Mouse (Mus musculus): ENCODE measurements around the gene Gm11214. TPM values are rescaled to one million over a fixed set of nuclear protein-coding genes. Genes with fewer than 3 reads are reported as not detected.

The Gm11214 gene
- not detected for total RNA-seq (2021)

DNA sequence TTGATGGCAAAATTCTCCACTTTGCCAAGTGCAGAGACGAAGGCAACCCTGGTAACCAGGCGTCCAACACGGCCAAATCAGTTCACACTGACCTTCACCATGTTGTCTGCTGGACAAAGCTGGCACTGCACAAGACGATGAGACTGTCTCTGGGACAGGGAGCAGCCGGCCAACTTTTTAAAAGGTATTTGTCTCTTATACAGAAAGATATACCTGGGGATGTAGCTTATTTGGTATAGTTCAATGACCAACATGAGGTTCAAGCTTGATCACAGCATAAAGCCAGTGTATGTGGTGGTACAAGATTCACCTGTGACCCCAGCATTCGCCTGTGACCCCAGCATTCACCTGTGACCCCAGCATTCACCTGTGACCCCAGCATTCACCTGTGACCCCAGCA lies at the start of gene Gm11214:
Gene Gm11214 (minus strand): TSS at position 101 of the 400 bp plus-strand sequence.
- intact Hi-C loops (cut with DNase I) = no loop called here
- no peak for DNase-seq (ENCODE audit: extremely low spot score in 1 of 2, low spot score in 2 of 2)

DNA sequence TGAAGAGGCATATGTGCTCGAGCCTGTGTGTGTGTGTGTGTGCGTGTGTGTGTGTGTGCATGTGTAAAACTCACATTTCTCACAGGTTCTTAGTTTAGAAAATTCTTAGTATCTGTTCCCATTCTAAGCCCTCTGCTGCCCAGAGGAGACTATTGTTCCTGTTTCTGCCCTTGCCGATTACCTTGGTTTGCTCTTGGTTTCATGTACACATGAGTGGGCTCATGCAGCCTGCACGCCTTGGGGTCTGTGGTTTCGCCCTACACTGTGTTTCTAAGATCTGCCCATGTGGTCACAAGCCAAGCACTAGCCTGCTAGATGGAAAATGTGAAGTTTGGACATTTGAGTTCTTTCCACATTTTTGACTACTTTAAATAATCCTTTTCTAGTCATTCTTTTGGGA lies 48.7 kb upstream of the Gm11214 start:
- DNase-seq (ENCODE audit: extremely low spot score in 1 of 2, low spot score in 2 of 2) = no peak
- intact Hi-C loops (cut with DNase I) = no loop called here

DNA sequence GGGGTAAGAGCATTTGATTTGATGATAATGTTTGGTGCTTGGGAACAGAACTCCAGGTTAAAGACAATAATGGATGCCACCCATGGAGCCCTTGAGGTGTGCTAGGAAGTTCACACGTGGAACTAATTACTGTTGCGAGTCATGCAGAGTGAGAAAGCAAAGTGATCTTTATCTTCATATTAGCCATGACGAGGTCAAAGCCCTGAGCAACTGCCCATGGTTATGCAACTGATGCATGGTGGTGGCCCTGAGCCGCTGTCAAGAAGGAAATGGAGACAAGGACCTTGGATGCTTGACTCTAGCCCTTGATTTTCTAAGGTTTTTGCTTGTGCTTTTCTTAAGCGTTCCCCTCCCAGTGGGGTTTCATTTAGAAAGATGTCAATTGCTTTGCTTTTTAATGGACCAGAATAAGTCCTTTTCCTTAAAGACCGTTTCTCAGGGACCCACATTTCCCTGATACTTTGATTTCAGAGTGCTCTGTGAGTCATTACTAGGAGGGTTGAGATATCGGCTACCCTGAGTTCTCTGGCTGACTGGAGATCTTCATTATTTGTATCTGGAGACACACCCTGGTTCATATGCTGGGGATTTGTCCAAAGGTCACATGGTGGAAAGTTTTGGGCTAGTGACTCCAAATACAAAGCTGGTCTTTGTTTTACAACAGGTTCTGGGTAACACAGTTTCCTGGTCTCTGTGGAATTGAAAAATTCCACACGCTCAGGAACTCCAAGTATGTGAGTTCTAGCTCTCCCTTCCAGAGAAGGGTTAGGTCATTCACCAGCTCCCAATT lies 47.4 kb upstream of the Gm11214 start:
- no peak for DNase-seq (ENCODE audit: extremely low spot score in 1 of 2, low spot score in 2 of 2)
- intact Hi-C loops (cut with DNase I) = no loop called here

DNA sequence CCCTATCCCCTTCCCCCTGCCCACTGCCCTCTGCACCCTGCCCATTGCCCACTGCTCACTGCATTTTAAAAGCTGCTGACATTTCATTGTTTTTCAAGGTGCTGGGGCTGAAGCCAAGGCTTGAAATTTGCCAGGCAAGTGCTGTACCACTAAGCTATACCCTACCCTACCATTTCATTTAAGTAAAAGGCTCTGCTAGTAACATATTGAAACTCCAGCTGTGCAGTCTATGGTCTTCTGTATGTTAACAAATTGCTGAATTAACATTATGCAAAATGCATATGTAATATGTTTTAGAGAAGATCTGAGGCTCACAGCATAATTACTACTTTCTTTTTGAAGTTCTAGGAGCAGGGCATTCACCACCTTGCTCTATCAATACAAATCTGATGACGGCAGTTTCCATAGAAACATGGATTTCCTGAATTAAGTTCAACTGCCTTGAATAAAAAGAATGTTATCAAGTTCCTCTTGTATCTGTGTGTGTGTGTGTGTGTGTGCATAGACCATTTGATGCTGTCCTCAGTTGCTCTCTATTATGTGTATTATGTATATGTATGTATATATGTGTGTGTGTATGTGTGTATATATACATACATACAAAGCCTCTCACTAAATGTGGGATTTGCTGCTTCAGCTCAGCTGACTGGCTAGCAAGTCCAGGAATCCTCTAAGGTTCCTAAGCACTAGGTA lies 43.2 kb upstream of the Gm11214 start:
- DNase-seq (ENCODE audit: extremely low spot score in 1 of 2, low spot score in 2 of 2) = no peak
- intact Hi-C loops (cut with DNase I) = no loop called here

DNA sequence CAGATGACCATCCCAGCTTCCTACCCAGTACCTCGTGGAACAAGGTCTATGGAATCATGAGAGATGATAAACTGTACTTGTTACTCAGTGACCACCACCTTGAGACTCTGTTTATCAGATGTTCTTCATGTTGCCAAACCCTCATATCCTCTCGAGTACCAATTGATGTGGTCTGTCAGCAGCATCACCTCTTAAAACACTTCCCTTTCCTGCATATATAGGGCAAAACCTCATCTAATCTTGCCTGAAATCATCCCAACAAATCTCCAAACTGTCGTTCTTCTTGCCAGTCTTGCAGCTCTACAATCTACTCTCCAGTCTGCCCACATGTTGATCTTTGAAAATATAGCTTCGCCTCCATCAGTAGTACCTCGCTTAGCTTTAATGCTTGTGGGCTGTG lies 41.1 kb upstream of the Gm11214 start:
- no peak for DNase-seq (ENCODE audit: extremely low spot score in 1 of 2, low spot score in 2 of 2)
- intact Hi-C loops (cut with DNase I) = no loop called here

DNA sequence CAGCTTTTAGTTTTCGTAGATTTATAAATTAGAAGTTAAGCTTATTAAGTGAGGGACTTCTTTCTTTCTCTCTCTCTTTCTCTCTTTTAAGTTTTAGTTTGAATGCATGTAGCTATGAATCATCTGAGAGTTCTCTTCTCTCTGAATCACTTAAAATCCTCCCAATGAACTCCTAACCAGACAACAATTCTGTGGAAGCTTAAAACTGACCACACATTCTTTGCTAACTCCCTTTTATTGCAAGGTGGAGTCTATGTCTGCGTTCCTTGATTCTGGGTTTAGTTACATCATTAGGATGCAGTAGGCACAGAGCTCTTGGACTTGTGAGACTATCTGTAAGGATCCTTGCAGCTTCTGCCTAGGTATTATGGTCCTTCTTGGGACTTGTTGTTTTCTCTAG lies 40.5 kb upstream of the Gm11214 start:
- intact Hi-C loops (cut with DNase I) = no loop called here

DNA sequence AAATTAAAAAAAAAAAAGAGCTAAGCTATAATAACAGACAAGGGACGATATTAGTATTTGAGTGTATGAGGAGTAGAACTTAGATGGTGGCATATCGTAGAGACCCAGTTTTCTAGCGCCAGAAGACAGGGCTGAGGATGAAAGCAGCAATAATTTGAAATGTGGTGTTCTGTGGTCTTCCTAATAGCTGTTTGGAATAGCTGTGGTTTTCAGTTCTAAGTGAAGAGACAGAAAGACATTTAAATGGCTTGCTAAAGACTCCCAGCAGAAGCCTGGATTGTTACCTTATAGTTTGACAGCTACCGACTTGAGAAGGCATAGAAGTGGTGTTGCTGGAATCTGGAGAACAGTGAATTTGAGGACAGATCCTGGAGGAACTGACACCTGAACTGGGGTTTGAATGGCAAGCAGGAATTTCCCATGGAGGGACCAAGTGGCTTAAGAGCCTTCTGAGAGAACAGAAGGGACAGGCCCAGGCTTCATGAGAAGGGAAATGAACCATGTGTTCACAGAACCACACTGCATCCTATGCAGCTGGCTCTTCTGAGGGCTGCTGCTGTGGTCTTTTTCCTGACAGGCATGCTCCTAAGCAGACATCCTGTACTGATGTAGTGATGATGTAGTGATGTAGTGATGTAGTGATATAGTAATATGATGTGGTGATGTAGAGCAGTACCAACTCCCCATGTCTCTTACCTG lies 39.0 kb upstream of the Gm11214 start:
- no peak for DNase-seq (ENCODE audit: extremely low spot score in 1 of 2, low spot score in 2 of 2)
- intact Hi-C loops (cut with DNase I) = no loop called here

More for the DNA sequence above, 40.5 kb upstream of the Gm11214 start:
- no peak for DNase-seq (ENCODE audit: extremely low spot score in 1 of 2, low spot score in 2 of 2)

DNA sequence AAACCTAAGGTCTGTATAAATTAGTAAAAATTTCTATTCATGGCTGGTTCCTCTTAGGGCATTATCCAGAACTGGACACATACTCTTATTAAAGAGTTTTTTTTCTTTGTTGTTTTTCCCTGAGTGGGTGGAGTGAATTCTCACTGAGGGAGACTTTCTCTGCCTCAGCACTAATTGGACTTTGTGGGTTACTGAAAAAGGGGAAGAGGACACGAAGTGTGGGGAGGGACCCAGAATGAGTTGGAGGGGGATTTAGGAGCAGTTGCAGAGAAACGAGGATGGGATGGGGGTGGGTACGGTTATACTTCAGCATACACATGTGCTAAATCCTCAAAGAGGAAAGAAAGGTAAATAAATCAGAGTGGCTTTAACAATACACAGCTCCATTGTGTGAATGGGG lies 36.6 kb upstream of the Gm11214 start:
- intact Hi-C loops (cut with DNase I) = no loop called here
- no peak for DNase-seq (ENCODE audit: extremely low spot score in 1 of 2, low spot score in 2 of 2)

DNA sequence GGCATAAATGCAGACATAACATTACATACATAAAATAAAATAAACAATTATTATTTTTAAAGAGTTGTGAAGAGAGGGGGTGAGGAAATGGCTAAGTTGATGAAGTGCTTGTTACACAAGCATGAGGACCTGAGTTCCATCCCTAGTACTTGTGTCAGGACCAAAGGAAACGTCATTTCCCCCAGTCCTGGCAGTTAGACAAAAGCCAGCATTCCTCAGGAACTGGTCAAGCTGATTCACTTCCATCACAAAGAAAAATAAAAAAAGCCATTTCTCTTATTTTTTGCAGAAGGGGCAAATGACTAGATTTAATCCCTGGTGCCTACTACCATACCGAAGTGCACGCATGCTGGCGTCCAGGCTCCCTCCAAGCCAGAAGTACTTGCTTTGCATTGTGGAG lies 33.7 kb upstream of the Gm11214 start:
- intact Hi-C loops (cut with DNase I) = no loop called here
- no peak for DNase-seq (ENCODE audit: extremely low spot score in 1 of 2, low spot score in 2 of 2)

DNA sequence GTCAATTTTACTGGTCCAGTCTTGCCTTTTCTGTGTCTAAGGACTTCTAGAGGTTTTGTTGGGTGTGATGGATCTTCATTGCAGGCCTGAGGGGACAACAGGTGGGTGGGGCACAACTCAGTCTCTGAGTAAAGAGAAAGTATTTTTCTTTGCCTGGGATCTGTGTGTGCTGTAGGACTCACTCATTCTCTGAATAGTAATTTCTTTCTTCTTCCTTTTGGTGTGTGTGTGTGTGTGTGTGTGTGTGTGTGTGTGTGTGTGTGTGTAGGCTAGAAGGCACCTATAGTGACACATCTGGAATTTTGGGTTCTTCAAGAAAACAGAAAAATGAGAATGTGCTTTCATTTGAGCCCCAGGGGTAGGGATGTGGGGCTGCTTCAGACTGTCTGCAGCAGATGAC lies 29.2 kb upstream of the Gm11214 start:
- intact Hi-C loops (cut with DNase I) = no loop called here
- no peak for DNase-seq (ENCODE audit: extremely low spot score in 1 of 2, low spot score in 2 of 2)

DNA sequence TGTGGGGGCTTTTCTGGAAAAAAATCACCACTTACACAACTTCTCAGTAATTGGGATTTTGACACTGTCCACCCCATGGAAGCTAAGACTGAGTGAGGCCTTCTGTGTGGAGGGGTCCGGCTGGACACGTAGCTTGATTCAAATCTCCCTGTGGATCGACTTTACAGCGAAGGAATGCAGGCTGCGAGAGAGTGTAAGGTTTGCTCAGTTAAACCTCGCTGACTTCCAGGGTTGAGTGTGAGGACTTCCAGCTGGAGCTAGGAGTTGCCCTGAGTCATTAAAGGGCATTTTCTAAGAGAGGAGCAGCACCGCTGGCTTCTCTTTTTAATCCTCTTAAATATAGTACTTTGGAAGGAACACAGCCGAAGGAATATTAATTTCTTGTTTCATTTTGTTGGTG lies 24.2 kb upstream of the Gm11214 start:
- DNase-seq (ENCODE audit: extremely low spot score in 1 of 2, low spot score in 2 of 2) = no peak
- intact Hi-C loops (cut with DNase I) = loop anchor here (5.0 to 10.0 kb wide), 2 partner anchors 155 to 257 kb away; no protein-coding TSS in a partner anchor

DNA sequence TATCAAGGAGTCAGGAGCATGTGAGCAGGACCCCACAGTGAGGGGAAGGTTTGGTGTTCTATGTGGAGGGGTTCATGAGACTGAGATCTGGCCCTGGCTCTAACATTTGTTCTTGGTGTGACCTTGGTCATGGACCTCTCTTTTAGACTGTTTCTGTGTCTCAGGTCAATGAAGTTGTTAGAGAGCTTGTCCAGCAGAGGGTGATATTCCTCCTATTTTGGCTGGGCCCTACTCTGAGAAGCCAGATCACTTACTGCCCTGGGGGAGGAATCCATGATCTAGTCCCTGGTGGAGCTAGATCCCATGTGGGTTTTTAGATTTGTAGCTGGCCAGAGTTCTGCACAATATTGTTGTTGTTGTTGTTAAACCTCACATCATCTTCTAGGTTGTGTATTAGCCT lies 23.0 kb upstream of the Gm11214 start:
- intact Hi-C loops (cut with DNase I) = loop anchor here (5.0 to 10.0 kb wide), 2 partner anchors 156 to 259 kb away; no protein-coding TSS in a partner anchor
- DNase-seq (ENCODE audit: extremely low spot score in 1 of 2, low spot score in 2 of 2) = peak in 1 of 2 experiments; percentile 4

DNA sequence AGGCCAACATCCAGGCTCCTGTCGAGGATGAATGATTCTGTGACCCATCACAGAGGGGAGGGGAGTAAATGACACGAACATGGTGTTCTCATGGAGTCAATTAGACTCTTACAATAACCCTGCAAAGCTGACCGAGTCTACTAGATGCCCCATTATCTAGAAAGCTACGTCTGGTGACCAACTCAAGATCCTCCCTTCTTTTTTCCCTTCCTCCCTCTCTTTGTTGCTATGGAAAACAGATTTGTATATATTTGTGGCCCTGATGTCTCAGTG lies 22.0 kb upstream of the Gm11214 start:
- intact Hi-C loops (cut with DNase I) = loop anchor here (5.0 to 10.0 kb wide), 2 partner anchors 157 to 260 kb away; no protein-coding TSS in a partner anchor
- DNase-seq (ENCODE audit: extremely low spot score in 1 of 2, low spot score in 2 of 2) = no peak

DNA sequence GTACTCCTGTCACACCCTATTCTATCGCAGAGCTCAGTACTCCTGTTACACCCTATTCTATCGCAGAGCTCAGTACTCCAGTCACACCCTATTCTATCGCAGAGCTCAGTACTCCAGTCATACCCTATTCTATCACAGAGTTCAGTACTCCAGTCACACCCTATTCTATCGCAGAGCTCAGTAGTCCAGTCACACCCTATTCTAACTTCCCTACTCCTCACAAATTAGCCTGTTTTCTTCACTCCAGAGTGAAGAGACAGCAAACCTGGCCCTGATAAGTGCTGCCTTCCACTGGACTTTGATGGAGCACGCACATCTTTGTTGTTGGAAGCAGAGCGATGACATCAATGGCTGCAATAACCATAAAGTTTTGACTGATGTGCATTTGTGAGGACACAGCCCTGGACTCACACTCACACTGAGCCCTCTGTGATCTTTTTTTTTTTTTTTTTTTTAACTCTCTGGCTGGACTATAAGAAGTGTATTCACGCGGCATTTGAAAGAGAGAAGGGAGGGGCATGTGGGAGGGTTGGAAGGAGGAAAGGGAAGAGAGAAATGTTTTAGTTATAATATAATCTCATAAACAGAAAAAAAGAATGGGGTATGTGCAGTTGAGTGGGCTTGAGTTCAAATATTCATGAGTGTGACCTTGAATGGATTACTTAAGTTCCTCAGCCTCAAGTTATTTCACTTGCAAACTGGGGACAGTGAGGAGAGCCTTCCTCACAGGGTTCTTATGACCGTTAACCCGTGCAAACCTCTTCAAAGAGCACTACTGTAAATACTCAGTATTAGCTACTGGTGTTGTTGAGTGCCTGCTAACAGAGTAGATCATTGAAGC lies 21.5 kb upstream of the Gm11214 start:
- intact Hi-C loops (cut with DNase I) = loop anchor here (5.0 to 10.0 kb wide), 2 partner anchors 158 to 260 kb away; no protein-coding TSS in a partner anchor
- no peak for DNase-seq (ENCODE audit: extremely low spot score in 1 of 2, low spot score in 2 of 2)

DNA sequence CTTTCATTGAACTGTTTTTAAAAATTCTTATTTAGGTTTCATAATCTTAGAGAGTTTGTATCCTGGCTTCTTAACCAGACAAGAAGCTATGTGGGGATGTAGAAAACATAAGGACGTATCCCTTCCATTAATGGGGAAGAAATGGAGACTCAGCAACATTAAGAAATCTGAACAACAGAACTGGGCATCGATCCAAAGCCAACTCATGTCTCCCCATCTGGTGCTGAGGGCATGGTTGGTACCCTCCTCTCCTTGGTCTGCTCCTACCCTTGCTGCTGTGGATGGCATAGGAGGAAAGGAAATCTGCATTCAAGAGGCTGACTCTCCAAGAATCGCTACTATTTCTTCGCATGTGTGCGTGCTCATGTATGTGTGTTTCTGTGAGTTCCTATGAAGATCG lies 20.5 kb upstream of the Gm11214 start:
- intact Hi-C loops (cut with DNase I) = loop anchor here (10.0 kb wide), 1 partner anchor 261 kb away; no protein-coding TSS in a partner anchor
- DNase-seq (ENCODE audit: extremely low spot score in 1 of 2, low spot score in 2 of 2) = no peak

DNA sequence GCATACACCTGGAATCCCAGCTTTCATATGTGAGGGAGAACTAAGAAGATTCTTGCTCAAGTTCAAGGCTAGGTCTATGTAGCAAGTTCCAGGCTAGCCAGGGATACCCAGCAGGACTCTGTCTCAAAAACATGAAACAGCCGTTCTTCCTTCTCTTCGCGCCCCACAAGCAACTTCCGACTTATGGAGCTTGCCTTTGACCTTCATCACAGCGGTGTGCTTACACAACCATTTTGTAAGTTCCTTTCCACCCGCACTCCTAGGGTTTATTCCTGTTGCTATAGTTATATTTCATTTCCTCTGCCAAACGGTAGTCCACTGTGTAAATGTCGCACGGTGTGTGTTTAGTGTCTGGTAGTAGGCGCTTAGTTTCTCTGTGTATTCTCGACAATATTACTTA lies 19.9 kb upstream of the Gm11214 start:
- no peak for DNase-seq (ENCODE audit: extremely low spot score in 1 of 2, low spot score in 2 of 2)
- intact Hi-C loops (cut with DNase I) = loop anchor here (10.0 kb wide), 1 partner anchor 262 kb away; no protein-coding TSS in a partner anchor

DNA sequence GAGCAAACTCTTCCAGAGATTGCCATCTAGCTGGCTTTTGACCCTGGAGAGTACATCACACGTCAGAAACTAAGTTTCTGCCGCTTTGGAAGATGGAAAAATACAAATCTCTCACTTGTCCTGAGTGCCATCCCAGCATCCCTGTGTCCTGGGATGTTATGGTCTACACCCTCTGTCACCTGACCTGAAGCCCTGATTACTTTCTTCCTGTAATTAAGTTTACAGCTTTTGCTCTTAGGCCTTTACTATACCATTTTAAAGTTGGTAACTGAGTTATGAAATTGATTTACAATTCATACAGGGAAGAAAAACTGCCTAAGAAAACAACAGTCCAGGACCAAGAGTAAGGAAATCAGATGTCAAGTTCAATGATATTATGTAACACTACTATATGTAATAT lies 19.3 kb upstream of the Gm11214 start:
- no peak for DNase-seq (ENCODE audit: extremely low spot score in 1 of 2, low spot score in 2 of 2)
- intact Hi-C loops (cut with DNase I) = loop anchor here (10.0 kb wide), 1 partner anchor 262 kb away; no protein-coding TSS in a partner anchor

DNA sequence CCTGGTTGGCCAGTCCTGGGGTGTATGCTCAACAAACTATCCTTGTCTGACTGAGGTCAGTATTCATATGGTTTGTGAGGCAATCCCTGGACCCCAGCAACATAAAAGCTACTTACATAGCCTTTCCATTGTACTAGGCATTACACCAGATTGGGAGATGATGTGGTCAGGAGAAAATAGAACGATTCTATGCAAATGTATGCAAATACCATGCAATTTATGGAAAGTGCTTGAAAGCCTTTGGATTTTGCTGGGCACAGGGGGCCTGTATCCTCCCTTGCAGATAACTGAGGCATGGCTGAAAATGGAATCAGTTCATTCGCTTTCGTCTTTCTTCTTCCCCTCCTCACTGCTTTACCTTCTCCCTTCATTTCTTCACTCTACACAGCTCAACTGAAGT lies 18.4 kb upstream of the Gm11214 start:
- intact Hi-C loops (cut with DNase I) = loop anchor here (10.0 kb wide), 1 partner anchor 263 kb away; no protein-coding TSS in a partner anchor

DNA sequence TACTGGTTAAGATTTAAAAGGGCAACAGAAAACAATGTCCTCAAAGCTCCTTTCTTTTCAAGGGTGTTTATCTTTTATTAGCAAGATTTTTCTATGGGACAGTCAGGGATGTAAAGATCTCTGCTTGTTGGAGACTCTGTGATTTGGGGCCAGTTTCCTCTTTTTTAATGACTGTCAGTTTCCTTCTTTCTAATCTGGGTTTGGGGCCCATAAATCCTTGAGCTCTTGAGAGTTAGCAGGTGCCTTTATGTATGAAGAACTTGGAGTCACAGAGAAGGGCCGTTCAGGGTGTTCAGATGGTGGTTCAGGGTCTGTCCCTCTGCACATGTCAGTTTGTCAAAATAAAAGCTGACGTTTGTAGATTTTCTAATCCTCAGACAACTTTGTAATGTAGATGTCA lies 11.9 kb upstream of the Gm11214 start:
- DNase-seq (ENCODE audit: extremely low spot score in 1 of 2, low spot score in 2 of 2) = no peak
- intact Hi-C loops (cut with DNase I) = no loop called here

More for the DNA sequence above, 18.4 kb upstream of the Gm11214 start:
- no peak for DNase-seq (ENCODE audit: extremely low spot score in 1 of 2, low spot score in 2 of 2)

Measured in left cerebral cortex, postnatal 10 days (tissue).